Comparison of ENCODE assay signal across 10 mouse cellular contexts in the genomic region with DNA sequence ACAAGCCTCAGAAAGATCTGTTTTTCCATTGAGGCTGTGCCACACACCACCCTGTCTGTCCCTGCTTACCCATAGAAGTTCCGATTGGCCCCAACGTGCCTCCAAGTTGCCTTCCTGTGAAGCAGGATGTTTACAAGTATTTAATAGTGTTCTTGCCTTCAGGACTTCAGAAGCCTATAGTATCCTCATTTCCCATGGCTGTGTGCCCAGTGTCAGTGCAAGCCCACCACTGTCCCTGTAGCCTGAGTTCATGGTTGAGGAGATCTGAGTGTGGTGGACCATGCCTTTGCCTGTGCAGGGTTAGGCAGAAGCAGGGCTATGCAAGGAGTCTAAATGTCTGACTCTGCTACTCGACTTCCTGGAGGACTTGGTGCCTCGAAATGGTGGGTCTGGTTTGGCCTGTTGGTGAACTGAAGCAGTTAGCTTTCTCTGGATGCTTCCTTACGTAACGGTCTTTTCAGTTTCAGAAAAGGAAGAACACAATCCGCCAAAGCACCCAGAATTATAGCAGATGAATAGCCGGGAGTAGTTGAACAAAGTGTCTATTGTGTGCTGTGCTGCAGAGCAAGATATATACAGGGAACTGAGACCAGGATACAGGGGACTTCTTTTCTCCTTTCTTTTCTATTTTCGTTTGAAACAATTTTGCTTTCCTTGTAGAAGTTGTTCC.
DNase-seq lines count a peak whose midpoint lies in the region; ATAC-seq lines count a peak whose summit lies in the region.
"Had no signal": no experiment of that assay in that cellular context is flagged by ENCODE, and none has a peak within 500 bp of the region (broad histone marks: within the 10 kb centered on the region; RNA-seq: fewer than 3 reads in every experiment).

No protein-coding gene starts in this region.

- H3K4me2 ChIP-seq in hindbrain, embryonic 12.5 days (replicated peaks): 0 out of 2 replicates have a peak overlapping the region, but pooled peaks have one; percentile 3
- H3K4me2 ChIP-seq in midbrain, embryonic 13.5 days (replicated peaks): no peak overlapping the region
- H3K4me2 ChIP-seq: liver, embryonic 15.5 days had no signal

- H3K4me3 ChIP-seq in embryonic facial prominence, embryonic 10.5 days: no peak overlapping the region
- no peak overlapping the region for H3K4me3 ChIP-seq in hindbrain, embryonic 12.5 days
- H3K4me3 ChIP-seq in midbrain, embryonic 13.5 days (replicated peaks): no peak overlapping the region
- H3K4me3 ChIP-seq: erythroblast, embryonic 14.5 days; liver, embryonic 15.5 days had no signal

- ATAC-seq in hindbrain, embryonic 12.5 days (ENCODE audit: low FRiP score): peak; percentile 49; the same call in 1 of the 2 replicates
- ATAC-seq in midbrain, embryonic 13.5 days: no peak; the same call in 1 of the 2 replicates
- no peak for ATAC-seq in monocyte, adult 5-6 weeks (replicated peaks; ENCODE audit: insufficient number of reproducible peaks, low FRiP score, low TSS enrichment, poor library complexity, severe bottlenecking)

- H3K9ac ChIP-seq in hindbrain, embryonic 12.5 days: no peak overlapping the region
- H3K9ac ChIP-seq in midbrain, embryonic 13.5 days (replicated peaks): no peak overlapping the region
- H3K9ac ChIP-seq: liver, embryonic 15.5 days had no signal

- H3K36me3 ChIP-seq in embryonic facial prominence, embryonic 10.5 days (replicated peaks): no peaks in the 10 kb centered on the region
- H3K36me3 ChIP-seq in hindbrain, embryonic 12.5 days: no peaks in the 10 kb centered on the region
- no peaks in the 10 kb centered on the region for H3K36me3 ChIP-seq in midbrain, embryonic 13.5 days
- H3K36me3 ChIP-seq: liver, embryonic 15.5 days had no signal

- peak; percentile 27 for DNase-seq in layer of hippocampus, adult 11-12 months (ENCODE audit: low spot score)
- no peak for DNase-seq in layer of hippocampus, adult 9-10 months (ENCODE audit: low spot score)
- no peak for DNase-seq in embryonic facial prominence, embryonic 10.5 days (ENCODE audit: low spot score)
- no peak for DNase-seq in cerebellum, postnatal 4 days (ENCODE audit: low spot score in 2 of 2)
- DNase-seq in gastrocnemius, postnatal 10 days: no peak

- peaks cover 18% of the 10 kb centered on the region for H3K4me1 ChIP-seq in embryonic facial prominence, embryonic 10.5 days
- peaks cover 54% of the 10 kb centered on the region for H3K4me1 ChIP-seq in hindbrain, embryonic 12.5 days
- H3K4me1 ChIP-seq in midbrain, embryonic 13.5 days (replicated peaks): peaks cover 58% of the 10 kb centered on the region

- 51% methylated on average over 9 of the region's 9 CpGs for WGBS in embryonic facial prominence, embryonic 10.5 days
- 52% methylated on average over 9 of the region's 9 CpGs for WGBS in hindbrain, embryonic 12.5 days
- 45% methylated on average over 9 of the region's 9 CpGs for WGBS in midbrain, embryonic 13.5 days

- peak overlapping the region; percentile 54; the same call in 1 of the 2 replicates for H3K27ac ChIP-seq in embryonic facial prominence, embryonic 10.5 days (replicated peaks)
- no peak overlapping the region; the same call in 1 of the 2 replicates for H3K27ac ChIP-seq in hindbrain, embryonic 12.5 days
- 0 out of 2 replicates have a peak overlapping the region, but pooled peaks have one; percentile 40 for H3K27ac ChIP-seq in midbrain, embryonic 13.5 days
- H3K27ac ChIP-seq: liver, embryonic 15.5 days had no signal

- no peaks in the 10 kb centered on the region for H3K9me3 ChIP-seq in embryonic facial prominence, embryonic 10.5 days
- H3K9me3 ChIP-seq in hindbrain, embryonic 12.5 days (replicated peaks): no peaks in the 10 kb centered on the region
- no peaks in the 10 kb centered on the region for H3K9me3 ChIP-seq in midbrain, embryonic 13.5 days
- H3K9me3 ChIP-seq: liver, embryonic 15.5 days had no signal

- H3K27me3 ChIP-seq in embryonic facial prominence, embryonic 10.5 days (replicated peaks; ENCODE audit: low read depth, poor library complexity, severe bottlenecking): no peaks in the 10 kb centered on the region
- no peaks in the 10 kb centered on the region for H3K27me3 ChIP-seq in hindbrain, embryonic 12.5 days
- H3K27me3 ChIP-seq in midbrain, embryonic 13.5 days: no peaks in the 10 kb centered on the region
- H3K27me3 ChIP-seq: liver, embryonic 15.5 days had no signal
